Comparison of ENCODE assay signal across 8 mouse cellular contexts in the genomic region with DNA sequence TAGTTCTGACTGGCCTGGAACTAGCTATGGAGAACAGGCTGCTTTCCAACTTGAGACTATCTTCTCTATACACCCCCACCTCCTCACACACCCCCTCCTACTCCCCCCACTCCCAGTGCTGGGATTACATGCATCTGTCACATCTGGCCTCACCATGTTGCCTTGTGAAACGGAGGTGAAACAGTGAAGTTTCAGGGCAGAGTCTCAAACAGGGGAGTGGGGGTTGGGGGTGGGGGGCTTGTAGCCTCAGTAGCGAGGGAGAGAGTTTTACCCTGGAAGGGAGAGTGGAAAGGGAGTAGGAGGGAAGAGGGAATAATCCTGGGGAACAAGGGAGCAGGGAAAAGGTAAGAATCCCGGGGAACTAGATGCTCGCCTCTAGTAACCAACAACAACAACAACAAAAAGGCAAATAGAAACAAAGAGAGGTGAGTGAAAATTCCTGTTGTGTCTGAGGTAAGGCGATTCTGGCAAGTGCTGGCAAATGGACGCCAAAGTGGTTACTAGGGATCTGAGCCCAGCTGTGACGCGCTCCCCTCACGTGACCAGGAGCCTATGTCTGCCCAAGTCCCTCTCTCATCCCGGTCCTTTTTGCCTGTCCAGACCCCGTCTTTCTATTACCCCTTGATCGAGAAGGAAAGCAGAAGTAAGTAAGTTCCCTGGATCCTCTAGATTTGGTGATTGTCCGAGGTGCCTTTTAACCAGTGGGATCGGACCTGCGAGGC. TPM values are rescaled to one million over a fixed set of nuclear protein-coding genes. Genes with fewer than 3 reads are reported as not detected.
DNase-seq lines count a peak whose midpoint lies in the region; ATAC-seq lines count a peak whose summit lies in the region.

A gene (plus strand): TSS at position 537 of the 722 bp plus-strand sequence.

- peak within 1 kb of the TSS; percentile 93 for H3K27ac ChIP-seq in hindbrain, embryonic 13.5 days

- no peaks in the 10 kb centered on the region for H3K27me3 ChIP-seq in hindbrain, embryonic 13.5 days

- peak; percentile 97 for ATAC-seq in hindbrain, embryonic 13.5 days (ENCODE audit: low FRiP score)
- no peak for ATAC-seq in erythroid progenitor cell, adult 5-6 weeks (replicated peaks; ENCODE audit: low FRiP score, poor library complexity, severe bottlenecking)

- H3K9me3 ChIP-seq in hindbrain, embryonic 13.5 days = no peaks in the 10 kb centered on the region

- H3K4me2 ChIP-seq in hindbrain, embryonic 13.5 days = peak within 1 kb of the TSS; percentile 60

- WGBS in hindbrain, embryonic 13.5 days = 18% methylated on average over 15 of the region's 15 CpGs

- peak within 1 kb of the TSS; percentile 50 for H3K4me3 ChIP-seq in hindbrain, embryonic 13.5 days

- DNase-seq in adrenal gland, adult (ENCODE audit: inconsistent age in 2 of 2, low spot score in 1 of 2) = peak; percentile 67 to 87
- peak; percentile 83 to 86 for DNase-seq in cerebellum, postnatal 14 days
- peak; percentile 41 to 43 for DNase-seq in frontal cortex, postnatal 25 days (ENCODE audit: low spot score in 2 of 2)
- DNase-seq in layer of hippocampus, postnatal 36 days = peak; percentile 51 to 57
- DNase-seq in lung, postnatal 14 days = peak; percentile 63
- peak; percentile 70 for DNase-seq in retina, embryonic 14.5 days (ENCODE audit: low spot score)

- H3K4me1 ChIP-seq in hindbrain, embryonic 13.5 days (replicated peaks) = no peaks in the 10 kb centered on the region; the same call in 1 of the 2 replicates

- H3K36me3 ChIP-seq in hindbrain, embryonic 13.5 days = no peaks in the 10 kb centered on the region

- peak within 1 kb of the TSS; percentile 78 for H3K9ac ChIP-seq in hindbrain, embryonic 13.5 days

RNA-seq across cellular contexts. Expression of the gene that starts here (rescaled TPM):
- 19.6 and 21.7 TPM in 2 replicates for polyA plus RNA-seq in hindbrain, embryonic 13.5 days (2015; fragmentation: Nextera tagmentation; extraction: Ambion mirVana)
- 10 to 100 TPM; 14.4 to 15.5 TPM for total RNA-seq in layer of hippocampus, postnatal 36 days (2021)
- not detected in 2 replicates for total RNA-seq in erythroid progenitor cell, adult 5-6 weeks (2015; ENCODE audit: low replicate concordance)
- total RNA-seq in erythroid progenitor cell, adult 5-6 weeks (2017; ENCODE audit: low replicate concordance) = not detected in 2 replicates

Comparison
In these comparisons a context has a peak if more than half of its experiments do, and no peak if none do; other contexts are left out.
1. RNA of the gene that starts here (total RNA-seq): 14.4 to 15.5 TPM in layer of hippocampus, postnatal 36 days; not detected in erythroid progenitor cell, adult 5-6 weeks; every median in the first group is over 10 times any median in the second.
2. Peak in every context shown above with its lines, with median percentiles within 50 percentile points of each other: DNase-seq.